Mouse (Mus musculus) embryonic facial prominence, embryonic 14.5 days (tissue): ENCODE results near the gene Fam234a. TPM values are rescaled to one million over a fixed set of nuclear protein-coding genes. Genes with fewer than 3 reads are reported as not detected.
"Not testable (repeated sequence)": the region's sequence is repeated elsewhere in the genome, so short reads cannot be mapped to it uniquely, and the experiment has no call there.

Experiments used
- ATAC-seq: fragments of 200-750 bp; cut with Nextera tagmentation; 2 replicates; pipeline ENCODE4 v1.8.0; 2017; ENCODE audit warnings: low read depth, moderate number of reproducible peaks, moderate TSS enrichment
- DNase-seq: peaks from one replicate; pipeline ENCODE4 v3.0.0-alpha.2; 2015; ENCODE audit warnings: low spot score
- H3K27ac ChIP-seq: fragments of 300-500 bp; sonication (generic); replicated peaks from 2 replicates; pipeline ENCODE4 v1.5.1; 2014; ENCODE audit warnings: low read depth, mild to moderate bottlenecking, low read length, moderate library complexity
- H3K27me3 ChIP-seq: fragments of 300-500 bp; sonication (generic); replicated peaks from 2 replicates; pipeline ENCODE4 v1.6.1; 2014; ENCODE audit warnings: low read length; ENCODE audit not compliant: control insufficient read depth, insufficient read depth
- H3K36me3 ChIP-seq: fragments of 300-500 bp; sonication (generic); 2 replicates; pipeline ENCODE4 v1.6.1; 2014; ENCODE audit warnings: low read length, mixed read lengths; ENCODE audit not compliant: control insufficient read depth, insufficient read depth
- H3K4me1 ChIP-seq: fragments of 300-500 bp; sonication (generic); 2 replicates; pipeline ENCODE4 v1.6.1; 2014; ENCODE audit warnings: antibody characterized with exemption, low read length; ENCODE audit not compliant: control insufficient read depth, insufficient read depth
- H3K4me2 ChIP-seq: fragments of 300-500 bp; sonication (generic); 2 replicates; pipeline ENCODE4 v1.6.1; 2014; ENCODE audit warnings: low read depth, mild to moderate bottlenecking, low read length, moderate library complexity, mixed read lengths
- H3K4me3 ChIP-seq: fragments of 300-500 bp; sonication (generic); 2 replicates; pipeline ENCODE4 v1.5.1; 2014; ENCODE audit warnings: low read depth, mild to moderate bottlenecking, low read length
- H3K9ac ChIP-seq: fragments of 300-500 bp; sonication (generic); 2 replicates; pipeline ENCODE4 v1.6.1; 2014; ENCODE audit warnings: low read depth, mild to moderate bottlenecking, low read length, moderate library complexity, mixed read lengths
- H3K9me3 ChIP-seq: fragments of 300-500 bp; sonication (generic); 2 replicates; pipeline ENCODE4 v1.6.1; 2016; ENCODE audit warnings: low read length; ENCODE audit not compliant: control insufficient read depth
- WGBS: fragments of 180-500 bp; shearing (Covaris S2); extraction: QIAGEN DNeasy Blood & Tissue Kit; methylation state at CpG from one replicate; pipeline ENCODE4 v1.1.7; 2014; 5-methylcytosine and 5-hydroxymethylcytosine counted together
- polyA plus RNA-seq: library from polyadenylated mRNA; unstranded; fragments of >200 nt; fragmentation: Nextera tagmentation; extraction: Ambion mirVana; gene quantifications from 2 replicates; pipeline ENCODE4 v1.2.1, GENCODE M21; 2014

The Fam234a gene
- polyA plus RNA-seq, 1 experiment from 2014 or later: 39.4 TPM

- DNase-seq: peak; percentile 68
- Histone ChIP-seq H3K4me2 (peak overlapping the region; percentile 96), H3K4me3 (peak overlapping the region; percentile 57), H3K9me3 (no peaks in the 10 kb centered on the region), H3K27me3 (peaks cover 52% of the 10 kb centered on the region), H3K4me1 (peaks cover 7% of the 10 kb centered on the region; the same call in 1 of the 2 replicates), H3K36me3 (peaks cover 22% of the 10 kb centered on the region), H3K27ac (no peak overlapping the region), H3K9ac (peak overlapping the region; percentile 69)
- under 1% methylated on average over 26 of the region's 92 CpGs for WGBS
- ATAC-seq: peak; percentile 73
Observed at GRCm38 (mm10) chr17:26200831-26201705, 43.0 kb downstream of the Fam234a start.

- no peak within 1 kb of the TSS for H3K4me2 ChIP-seq
- ATAC-seq: no peak
- WGBS: 68% methylated on average over 4 of the region's 4 CpGs
Observed at GRCm38 (mm10) chr17:26198892-26199291, 45.1 kb downstream of the Fam234a start, which contains the start of gene Pdia2. Gene Pdia2 (minus strand): TSS chr17:26199087.

GRCm38 (mm10) chr17:26192481-26193190 lies 51.4 kb downstream of the Fam234a start:
- 98% methylated on average over 15 of the region's 15 CpGs for WGBS
- no peaks in the 10 kb centered on the region for H3K4me1 ChIP-seq
- H3K27me3 ChIP-seq: no peaks in the 10 kb centered on the region
- no peak overlapping the region for H3K27ac ChIP-seq
- peaks cover 95% of the 10 kb centered on the region for H3K36me3 ChIP-seq
- no peak for DNase-seq
- no peak overlapping the region for H3K4me2 ChIP-seq
- H3K4me3 ChIP-seq: no peak overlapping the region
- no peak overlapping the region for H3K9ac ChIP-seq
- no peak for ATAC-seq
- H3K9me3 ChIP-seq: no peaks in the 10 kb centered on the region

More at GRCm38 (mm10) chr17:26198892-26199291, 45.1 kb downstream of the Fam234a start, which contains the start of gene Pdia2:
- no peak within 1 kb of the TSS for H3K27ac ChIP-seq
- peaks cover 44% of the 10 kb centered on the region for H3K27me3 ChIP-seq
- H3K36me3 ChIP-seq: peaks cover 43% of the 10 kb centered on the region
- no peaks in the 10 kb centered on the region for H3K9me3 ChIP-seq
- no peak within 1 kb of the TSS for H3K4me3 ChIP-seq
- peaks cover 7% of the 10 kb centered on the region; the same call in 1 of the 2 replicates for H3K4me1 ChIP-seq
- DNase-seq: no peak
- no peak within 1 kb of the TSS for H3K9ac ChIP-seq

GRCm38 (mm10) chr17:26191486-26191885 lies 52.6 kb downstream of the Fam234a start:
- not testable (repeated sequence) for H3K27ac ChIP-seq, DNase-seq, H3K27me3 ChIP-seq, H3K4me1 ChIP-seq, ATAC-seq, H3K4me3 ChIP-seq, H3K4me2 ChIP-seq, H3K9ac ChIP-seq, H3K9me3 ChIP-seq
- H3K36me3 ChIP-seq: peaks cover 95% of the 10 kb centered on the region
- WGBS: 86% methylated on average over 7 of the region's 7 CpGs

- DNase-seq (no peak), ATAC-seq (no peak)
- Histone ChIP-seq H3K4me3 (no peak overlapping the region), H3K27me3 (no peaks in the 10 kb centered on the region), H3K36me3 (peaks cover 93% of the 10 kb centered on the region), H3K27ac (no peak overlapping the region), H3K9ac (no peak overlapping the region), H3K9me3 (no peaks in the 10 kb centered on the region), H3K4me2 (no peak overlapping the region), H3K4me1 (no peaks in the 10 kb centered on the region)
- WGBS: 96% methylated on average over 11 of the region's 11 CpGs
Observed at GRCm38 (mm10) chr17:26188091-26188805, 55.8 kb downstream of the Fam234a start.

GRCm38 (mm10) chr17:26187592-26187991 lies 56.5 kb downstream of the Fam234a start:
- no peak overlapping the region for H3K4me3 ChIP-seq
- no peaks in the 10 kb centered on the region for H3K9me3 ChIP-seq
- H3K27me3 ChIP-seq: no peaks in the 10 kb centered on the region
- ATAC-seq (no peak), DNase-seq (no peak)
- no peak overlapping the region for H3K27ac ChIP-seq
- 95% methylated on average over 5 of the region's 5 CpGs for WGBS
- no peaks in the 10 kb centered on the region for H3K4me1 ChIP-seq
- H3K36me3 ChIP-seq: peaks cover 93% of the 10 kb centered on the region
- H3K9ac ChIP-seq: no peak overlapping the region
- H3K4me2 ChIP-seq: no peak overlapping the region

GRCm38 (mm10) chr17:26181179-26181578 lies 62.9 kb downstream of the Fam234a start:
- H3K4me3 ChIP-seq: no peak overlapping the region
- H3K27me3 ChIP-seq: no peaks in the 10 kb centered on the region
- ATAC-seq (no peak), DNase-seq (no peak)
- 92% methylated on average over 3 of the region's 3 CpGs for WGBS
- 0 out of 2 replicates have a peak, but pooled peaks cover 3% of the 10 kb centered on the region for H3K9me3 ChIP-seq
- peaks cover 59% of the 10 kb centered on the region for H3K36me3 ChIP-seq
- no peak overlapping the region for H3K27ac ChIP-seq
- no peak overlapping the region for H3K4me2 ChIP-seq
- no peaks in the 10 kb centered on the region for H3K4me1 ChIP-seq
- H3K9ac ChIP-seq: no peak overlapping the region

- ATAC-seq (no peak), DNase-seq (no peak)
- Histone ChIP-seq H3K4me2 (no peak overlapping the region), H3K36me3 (peaks cover 50% of the 10 kb centered on the region), H3K27ac (no peak overlapping the region), H3K9me3 (0 out of 2 replicates have a peak, but pooled peaks cover 3% of the 10 kb centered on the region), H3K27me3 (no peaks in the 10 kb centered on the region), H3K4me1 (no peaks in the 10 kb centered on the region), H3K9ac (no peak overlapping the region), H3K4me3 (no peak overlapping the region)
Observed at GRCm38 (mm10) chr17:26178611-26179010, 65.4 kb downstream of the Fam234a start.
